Mouse (Mus musculus): ENCODE measurements around the gene Krtap4-2.

- no peak for TF ChIP-seq CTCF (IDR thresholded peaks at IDR 0.05; ENCODE audit: control insufficient read depth, insufficient read depth, insufficient replicate concordance, low read depth, low read length)
- no peak for TF ChIP-seq POLR2A (IDR thresholded peaks at IDR 0.05; ENCODE audit: control insufficient read depth, low read depth, low read length)
Measured at GRCm38 (mm10) chr11:99609126-99609525, 25.8 kb downstream of the Krtap4-2 start.

All from testis, adult 2 months (tissue).